Mouse (Mus musculus) heart, postnatal 36 days (tissue): ENCODE measurements around the gene Gm47959. TPM values are rescaled to one million over a fixed set of nuclear protein-coding genes. Genes with fewer than 3 reads are reported as not detected.

Experiments used
- DNase-seq, 2 experiments: peaks; one replicate each; pipeline ENCODE4 v3.0.0; 2021 to 2022
- intact Hi-C: fragments of 180-260 bp; cut with DNase I; formaldehyde crosslinking; loops from one replicate; pipeline ENCODE4 v1.15.1; 2025
- total RNA-seq, 2 experiments: library from RNA; stranded (reverse); gene quantifications; 2 replicates each; pipeline ENCODE4 v1.2.3; 2021

The Gm47959 gene
- total RNA-seq, 2 experiments from 2014 or later: not detected

DNA sequence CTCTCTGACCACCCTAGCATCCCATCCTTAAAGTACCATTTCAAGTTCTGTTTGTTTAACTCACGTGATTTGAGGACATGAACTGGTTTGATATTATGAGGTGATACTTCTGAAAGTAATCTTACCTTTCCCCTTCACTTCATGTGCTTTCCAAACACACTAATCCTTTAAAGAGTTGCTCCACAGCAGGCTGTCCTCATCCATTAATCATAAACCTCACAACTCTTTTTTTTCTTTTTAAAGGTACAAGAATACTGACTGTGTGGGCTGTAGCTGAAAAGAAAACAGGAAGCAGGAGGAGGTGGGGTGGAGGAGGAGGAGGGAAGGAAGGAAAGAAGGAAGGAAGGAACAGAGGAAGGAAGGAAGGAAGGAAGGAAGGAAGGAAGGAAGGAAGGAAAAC lies 31.6 kb downstream of the Gm47959 start:
- intact Hi-C loops: no loop called here
- DNase-seq: no peak

DNA sequence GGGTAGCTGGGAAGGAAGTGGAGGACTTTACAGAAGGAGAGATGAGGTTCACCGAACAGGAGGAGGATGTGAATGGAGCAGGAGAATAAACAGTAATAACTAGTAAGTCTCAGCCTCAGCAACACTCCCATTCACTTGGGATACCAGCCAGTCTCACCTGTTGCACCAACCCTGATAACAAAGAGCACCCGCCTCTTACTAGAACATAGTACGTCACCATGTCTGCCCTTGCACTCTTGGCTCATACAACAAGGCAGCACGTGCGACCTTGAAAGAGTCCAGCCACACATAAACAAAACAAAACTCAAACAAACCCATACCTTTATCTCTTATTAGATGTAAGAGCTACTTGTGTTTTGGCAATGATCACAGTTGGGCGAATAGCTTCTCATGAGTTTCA lies 32.2 kb downstream of the Gm47959 start:
- intact Hi-C loops: no loop called here
- no peak for DNase-seq

DNA sequence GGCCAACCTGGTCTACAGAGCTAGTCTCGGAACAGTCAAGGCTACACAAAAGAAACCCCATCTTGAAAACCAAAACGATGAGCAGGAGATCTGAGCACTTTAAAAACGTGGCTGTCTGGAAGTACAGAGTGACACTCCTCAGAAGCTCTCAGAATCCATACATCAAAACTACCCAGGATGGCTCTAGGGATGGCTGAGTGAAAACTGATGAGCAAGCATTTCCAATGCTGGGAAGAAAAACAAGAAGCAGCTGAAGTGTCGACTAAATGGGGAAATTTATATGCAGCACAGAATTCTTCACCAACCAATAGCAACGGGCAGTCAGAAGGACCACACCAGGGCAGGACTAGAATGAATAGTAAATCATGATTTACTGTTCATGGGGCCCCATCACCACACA lies 34.2 kb downstream of the Gm47959 start:
- intact Hi-C loops: no loop called here
- no peak for DNase-seq

DNA sequence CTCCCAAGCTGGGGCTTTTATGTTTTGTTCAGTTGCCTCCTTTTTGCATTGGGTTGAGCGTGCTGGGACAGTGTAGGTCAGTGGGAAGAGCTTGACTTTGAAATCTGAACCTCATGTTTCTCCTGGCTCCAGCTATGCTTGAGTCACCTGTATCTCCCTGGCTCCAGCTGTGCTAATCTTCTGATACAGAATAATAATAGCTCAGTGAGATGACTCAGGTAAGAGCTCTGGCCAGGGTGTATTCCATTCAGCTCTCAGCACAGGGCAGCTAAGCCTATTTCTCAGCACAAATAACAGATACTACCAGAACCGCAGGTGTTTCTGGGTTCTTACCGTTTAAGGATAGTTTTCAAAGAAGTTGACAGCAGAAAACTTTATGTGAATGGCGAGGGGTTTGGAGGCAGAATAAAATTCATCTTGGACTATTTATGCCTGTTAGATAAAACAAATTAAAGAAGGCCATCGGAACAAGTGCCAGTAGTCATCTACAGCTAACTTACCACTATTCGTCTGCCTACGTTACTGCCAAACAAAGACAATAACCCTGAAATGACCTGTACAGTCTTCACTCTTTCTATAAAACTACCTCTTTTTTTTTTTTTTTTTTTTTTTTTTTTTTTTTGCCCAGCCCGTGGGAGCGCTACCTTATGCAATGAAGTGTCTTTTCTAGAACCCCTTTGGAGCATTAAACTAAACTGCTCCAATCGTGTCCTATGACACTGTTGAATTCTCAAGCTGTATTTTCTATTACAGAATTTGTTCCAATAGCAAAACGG lies 36.7 kb downstream of the Gm47959 start:
- DNase-seq: no peak
- intact Hi-C loops: no loop called here

DNA sequence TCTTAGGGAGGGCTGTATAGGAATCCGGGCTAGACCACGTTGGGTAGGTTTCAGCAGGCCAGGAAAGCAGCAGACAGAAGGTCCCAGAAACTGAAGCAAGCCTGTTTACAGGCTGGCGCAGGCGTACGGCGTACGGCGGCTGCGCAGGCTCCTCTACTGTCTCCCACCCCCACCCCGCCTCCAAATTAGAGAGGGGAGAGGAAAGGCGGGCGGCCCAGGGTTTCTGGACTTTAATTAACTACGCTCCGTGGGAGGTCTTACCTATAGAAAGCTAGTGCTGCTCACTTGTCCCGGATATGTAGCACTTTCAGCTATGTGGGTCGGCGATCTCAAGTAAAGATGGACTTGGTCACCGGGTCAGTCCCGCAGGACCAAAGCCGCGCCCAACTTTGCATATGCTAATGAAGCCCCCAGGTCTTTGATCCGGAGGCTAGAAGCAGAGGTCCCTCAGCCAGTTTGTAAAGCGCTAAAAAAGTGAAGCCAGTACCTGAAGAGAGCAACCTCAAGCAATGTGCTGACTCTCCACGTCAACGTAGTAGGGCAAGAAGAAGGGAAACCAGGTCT lies 37.8 kb downstream of the Gm47959 start, which contains the start of gene Slc19a3:
Slc19a3 (minus strand) TSS at position 340 of the 564 bp plus-strand sequence.
- DNase-seq: peak; percentile 7 to 27
- intact Hi-C loops: no loop called here

DNA sequence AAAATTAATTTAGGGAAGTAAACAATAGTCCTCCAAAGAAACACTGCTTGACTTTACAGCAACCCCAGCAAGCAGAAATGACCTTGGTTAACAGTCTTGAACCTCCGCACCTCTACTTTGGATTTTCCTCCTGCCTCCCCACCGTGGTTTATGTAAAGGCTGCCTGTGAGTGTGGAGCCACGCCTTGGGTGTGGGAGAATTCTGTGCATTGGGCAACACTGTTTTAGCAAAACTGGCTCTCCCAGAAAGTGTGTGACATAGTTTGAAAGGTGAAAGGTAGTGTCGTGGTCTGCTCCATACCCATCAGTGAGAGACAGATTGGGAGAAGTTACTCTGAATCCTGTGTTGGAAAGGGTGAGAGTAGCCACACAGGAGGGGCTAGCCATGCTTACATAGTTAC lies 38.7 kb downstream of the Gm47959 start:
- no peak for DNase-seq
- intact Hi-C loops: no loop called here

DNA sequence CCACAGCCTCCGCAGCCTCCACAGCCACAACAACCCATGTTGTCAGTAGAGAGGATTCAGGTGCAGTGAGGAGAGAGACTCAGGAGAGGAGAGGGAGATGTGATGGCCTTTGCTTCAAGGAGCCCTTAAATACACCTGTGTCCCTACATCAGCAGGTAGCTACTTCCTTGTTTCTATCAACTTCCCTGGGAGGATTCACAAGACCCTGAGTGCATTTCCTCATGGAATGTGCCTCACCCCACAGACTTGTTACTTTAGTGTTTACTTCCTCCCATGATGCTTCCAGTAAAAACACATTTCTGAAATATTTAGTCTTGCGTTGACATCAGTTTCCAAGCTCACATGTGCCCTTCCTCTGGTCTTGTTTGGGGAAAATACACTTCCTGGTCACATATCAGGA lies 42.0 kb downstream of the Gm47959 start, which contains the start of gene Krtap28-10:
Krtap28-10 (minus strand) TSS at position 101 of the 400 bp plus-strand sequence.
- DNase-seq: no peak
- intact Hi-C loops: no loop called here

DNA sequence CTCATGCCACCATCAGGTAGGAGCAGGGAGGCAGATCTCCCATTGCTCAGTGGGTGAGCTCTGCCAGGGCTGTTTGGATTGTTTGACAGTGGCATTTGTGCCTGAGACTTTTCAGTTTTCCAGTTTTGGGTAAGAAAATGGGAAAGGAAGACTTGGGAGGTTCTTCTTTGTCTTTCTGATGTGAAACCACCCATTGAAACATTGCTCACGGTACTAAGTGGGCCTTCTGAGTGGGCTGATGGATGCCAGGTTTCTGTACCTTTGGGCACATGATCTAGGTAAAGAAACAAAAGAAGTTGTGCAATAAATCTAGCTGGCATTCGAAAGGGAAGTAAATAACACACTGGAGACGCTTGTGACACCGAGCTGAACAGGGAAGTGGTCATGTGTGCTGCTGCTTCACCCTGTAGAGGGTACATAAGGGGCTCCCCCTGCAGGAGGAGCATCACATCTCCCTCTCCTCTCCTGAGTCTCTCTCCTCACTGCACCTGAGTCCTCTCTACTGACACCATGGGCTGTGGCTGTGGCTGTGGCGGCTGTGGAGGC lies 44.6 kb downstream of the Gm47959 start, which contains the start of gene Gm47969:
Gm47969 (plus strand) TSS at position 51 of the 546 bp plus-strand sequence.
- intact Hi-C loops: no loop called here
- DNase-seq: no peak

Other genes with a start within 250 kb of the Gm47959 start
- gene Tm4sf20, start 232.1 kb upstream of the Gm47959 start, total RNA-seq: not detected
- gene Gm47791, start 229.3 kb upstream of the Gm47959 start, total RNA-seq: not detected
- gene Agfg1, start 161.1 kb upstream of the Gm47959 start, total RNA-seq: 10 to 100 TPM; 29.7 to 29.8 TPM
- under 1 TPM in 1 of 2 experiments, not detected in 1; 0.35 TPM for gene A030005L19Rik, start 87.2 kb upstream of the Gm47959 start, total RNA-seq
- not detected for gene A030014E15Rik, start 75.6 kb upstream of the Gm47959 start, total RNA-seq
- not detected for gene Gm6217, start 69.1 kb upstream of the Gm47959 start, total RNA-seq
- gene A030003K21Rik, start 57.2 kb upstream of the Gm47959 start, total RNA-seq: not detected
- gene Gm7544, start 44.5 kb upstream of the Gm47959 start, total RNA-seq: not detected
- gene Gm47955, start 40.3 kb upstream of the Gm47959 start, total RNA-seq: not detected
- under 1 TPM; 0.43 to 0.67 TPM for gene Slc19a3, start 37.9 kb downstream of the Gm47959 start, total RNA-seq
- not detected for gene Krtap28-10, start 41.9 kb downstream of the Gm47959 start, total RNA-seq
- gene Gm47969, start 44.4 kb downstream of the Gm47959 start, total RNA-seq: not detected
- gene A030005K14Rik, start 58.8 kb downstream of the Gm47959 start, total RNA-seq: not detected
- not detected for gene Krtap28-13, start 60.4 kb downstream of the Gm47959 start, total RNA-seq
- not detected for gene Ccl20, start 116.2 kb downstream of the Gm47959 start, total RNA-seq
- not detected for gene Daw1, start 159.2 kb downstream of the Gm47959 start, total RNA-seq